Mouse (Mus musculus) neural tube, embryonic 14.5 days (tissue): ENCODE measurements at regions not wholly inside any gene's neighbourhood (a gene's known extent, or its start where the extent isn't known, plus 50 kb on each side); places are given as distances from the start of the nearest gene placed in this dataset.

Source experiments
- ATAC-seq: fragments of 200-750 bp; cut with Nextera tagmentation; 2 replicates; pipeline ENCODE4 v1.8.0; 2017; ENCODE audit warnings: low read depth, mild to moderate bottlenecking, moderate TSS enrichment, moderate library complexity
- H3K27ac ChIP-seq: fragments of 300-500 bp; sonication (generic); 2 replicates; pipeline ENCODE4 v1.5.1; 2014; ENCODE audit warnings: low read depth, mild to moderate bottlenecking, control low read depth, low read length, moderate library complexity, mixed read lengths
- H3K27me3 ChIP-seq: fragments of 300-500 bp; sonication (generic); 2 replicates; pipeline ENCODE4 v1.6.1; 2014; ENCODE audit warnings: low read length; ENCODE audit not compliant: control insufficient read depth, insufficient read depth
- H3K36me3 ChIP-seq: fragments of 300-500 bp; sonication (generic); 2 replicates; pipeline ENCODE4 v1.6.1; 2014; ENCODE audit warnings: low read length, mixed read lengths; ENCODE audit not compliant: control insufficient read depth, insufficient read depth
- H3K4me1 ChIP-seq: fragments of 300-500 bp; sonication (generic); 2 replicates; pipeline ENCODE4 v1.6.1; 2014; ENCODE audit warnings: low read length; ENCODE audit not compliant: control insufficient read depth, insufficient read depth
- H3K4me2 ChIP-seq: fragments of 300-500 bp; sonication (generic); 2 replicates; pipeline ENCODE4 v1.6.1; 2014; ENCODE audit warnings: mild to moderate bottlenecking, low read depth, low read length, control low read depth
- H3K4me3 ChIP-seq: fragments of 300-500 bp; sonication (generic); 2 replicates; pipeline ENCODE4 v1.5.1; 2014; ENCODE audit warnings: low read depth, low read length, control low read depth, mixed read lengths
- H3K9ac ChIP-seq: fragments of 300-500 bp; sonication (generic); replicated peaks from 2 replicates; pipeline ENCODE4 v1.6.1; 2014; ENCODE audit warnings: low read depth, mild to moderate bottlenecking, control low read depth, low read length, mixed read lengths
- H3K9me3 ChIP-seq: fragments of 300-500 bp; sonication (generic); 2 replicates; pipeline ENCODE4 v1.6.1; 2016; ENCODE audit warnings: low read length; ENCODE audit not compliant: control insufficient read depth
- WGBS: fragments of 180-500 bp; shearing (Covaris S2); extraction: QIAGEN DNeasy Blood & Tissue Kit; methylation state at CpG from one replicate; pipeline ENCODE4 v1.1.7; 2014; 5-methylcytosine and 5-hydroxymethylcytosine counted together

DNA sequence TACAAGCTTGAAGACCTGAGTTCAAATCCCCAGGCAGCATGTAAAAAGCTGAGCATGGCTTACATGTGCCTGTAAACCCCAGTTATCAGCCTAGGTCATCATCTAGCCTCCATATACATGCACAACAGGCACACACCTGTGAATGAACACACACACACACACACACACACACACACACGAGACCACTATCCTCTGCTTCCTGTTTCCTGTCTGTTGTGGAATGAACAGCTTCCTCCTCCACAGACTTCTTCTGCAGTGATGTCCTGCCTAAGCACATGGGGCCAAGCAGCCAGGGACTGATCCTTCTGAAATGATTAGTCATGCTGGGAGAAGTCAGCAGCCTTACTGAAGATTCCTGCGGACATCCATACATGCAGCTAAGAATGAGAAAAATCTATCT is 76.4 kb upstream of the Foxk1 start:
- Histone ChIP-seq H3K9ac (no peak overlapping the region), H3K36me3 (no peaks in the 10 kb centered on the region), H3K4me2 (no peak overlapping the region), H3K4me3 (no peak overlapping the region), H3K27me3 (no peaks in the 10 kb centered on the region), H3K27ac (no peak overlapping the region), H3K4me1 (no peaks in the 10 kb centered on the region), H3K9me3 (no peaks in the 10 kb centered on the region)
- no peak for ATAC-seq
- 81% methylated on average over 2 of the region's 2 CpGs for WGBS

DNA sequence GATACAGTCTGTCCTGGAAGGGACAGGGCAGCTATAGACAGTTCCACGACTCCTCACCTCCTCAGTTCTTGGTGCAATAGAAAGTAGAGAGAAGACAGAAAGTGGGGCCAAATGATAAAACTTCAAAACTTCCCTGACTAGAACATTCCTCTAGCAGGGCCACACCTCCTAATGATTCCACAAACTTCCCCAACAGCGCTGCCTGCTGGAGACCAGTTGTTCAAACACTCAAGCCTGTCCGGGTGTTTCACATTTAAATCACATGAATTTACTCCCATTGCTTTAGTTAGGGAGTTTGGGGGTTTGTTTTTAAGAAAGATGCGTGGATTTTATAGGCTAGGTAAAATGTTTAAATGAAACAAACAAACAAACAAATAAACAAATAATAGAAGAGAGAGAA is 75.7 kb upstream of the Foxk1 start:
- no peaks in the 10 kb centered on the region for H3K36me3 ChIP-seq
- 72% methylated on average over 4 of the region's 4 CpGs for WGBS
- no peaks in the 10 kb centered on the region for H3K9me3 ChIP-seq
- H3K4me3 ChIP-seq, result no peak overlapping the region
- no peaks in the 10 kb centered on the region for H3K27me3 ChIP-seq
- H3K4me1 ChIP-seq, result no peaks in the 10 kb centered on the region
- no peak overlapping the region for H3K4me2 ChIP-seq
- no peak overlapping the region for H3K27ac ChIP-seq
- no peak overlapping the region for H3K9ac ChIP-seq
- ATAC-seq, result no peak

DNA sequence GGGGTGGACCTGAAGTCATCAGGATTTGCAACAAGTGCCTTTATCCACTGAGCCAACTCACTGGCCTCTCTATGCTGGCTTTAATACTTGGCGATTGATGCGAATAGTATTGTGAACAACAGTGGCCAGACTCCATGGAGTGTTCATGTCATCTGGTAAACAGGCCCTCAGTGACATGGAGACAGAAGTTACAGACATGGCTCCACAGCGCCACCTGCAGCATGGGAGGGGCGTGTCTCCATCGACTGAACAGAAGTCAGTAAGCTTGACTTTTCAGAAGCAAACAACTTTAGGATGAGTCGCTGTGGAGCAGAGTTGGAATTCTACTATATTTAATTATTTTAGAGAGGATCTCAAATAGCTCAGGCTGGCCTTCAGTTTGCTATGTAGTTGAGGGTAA is 74.0 kb upstream of the Foxk1 start:
- no peaks in the 10 kb centered on the region for H3K36me3 ChIP-seq
- no peak overlapping the region for H3K4me2 ChIP-seq
- no peaks in the 10 kb centered on the region for H3K9me3 ChIP-seq
- H3K27me3 ChIP-seq, result no peaks in the 10 kb centered on the region
- H3K9ac ChIP-seq, result no peak overlapping the region
- 72% methylated on average over 6 of the region's 6 CpGs for WGBS
- H3K4me1 ChIP-seq, result no peaks in the 10 kb centered on the region
- H3K27ac ChIP-seq, result no peak overlapping the region
- no peak overlapping the region for H3K4me3 ChIP-seq
- no peak for ATAC-seq

DNA sequence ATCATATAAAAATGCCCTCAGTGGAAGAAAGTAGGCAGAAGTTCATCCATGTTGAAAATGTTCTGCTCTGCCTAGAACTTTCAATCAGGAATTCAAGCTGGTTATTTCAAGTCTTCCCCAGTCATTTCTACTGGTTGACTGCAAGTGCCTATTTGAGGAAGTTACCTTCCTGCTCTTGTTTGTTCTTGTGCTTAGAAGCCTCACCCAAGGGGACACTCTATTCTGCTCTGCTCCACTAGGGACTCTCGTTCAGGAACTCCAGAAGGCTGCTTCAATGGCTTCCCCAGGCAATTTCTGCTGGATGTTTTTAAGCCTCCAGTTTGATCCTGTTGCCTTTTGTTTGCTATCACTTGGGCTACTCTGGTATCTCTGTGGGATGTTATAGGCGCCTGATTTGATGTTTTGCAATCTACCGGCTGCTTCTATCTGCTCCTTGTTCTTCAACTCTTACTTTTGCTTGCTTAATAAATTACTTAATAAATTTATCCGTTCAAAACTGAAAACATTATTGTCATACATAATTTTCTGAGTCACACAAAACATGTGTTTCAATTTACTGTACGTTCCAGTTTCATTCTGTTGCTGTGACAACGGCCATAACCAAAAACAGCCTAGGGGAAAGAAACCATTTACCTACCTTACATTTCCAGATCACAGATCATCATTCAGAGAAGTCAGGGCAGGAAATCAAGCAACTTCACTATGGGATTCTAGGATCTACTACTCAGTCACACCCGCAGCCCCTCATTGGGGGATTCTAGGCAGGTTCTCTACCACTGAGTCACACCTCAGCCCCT is 71.4 kb upstream of the Foxk1 start:
- 87% methylated on average over 7 of the region's 7 CpGs for WGBS

DNA sequence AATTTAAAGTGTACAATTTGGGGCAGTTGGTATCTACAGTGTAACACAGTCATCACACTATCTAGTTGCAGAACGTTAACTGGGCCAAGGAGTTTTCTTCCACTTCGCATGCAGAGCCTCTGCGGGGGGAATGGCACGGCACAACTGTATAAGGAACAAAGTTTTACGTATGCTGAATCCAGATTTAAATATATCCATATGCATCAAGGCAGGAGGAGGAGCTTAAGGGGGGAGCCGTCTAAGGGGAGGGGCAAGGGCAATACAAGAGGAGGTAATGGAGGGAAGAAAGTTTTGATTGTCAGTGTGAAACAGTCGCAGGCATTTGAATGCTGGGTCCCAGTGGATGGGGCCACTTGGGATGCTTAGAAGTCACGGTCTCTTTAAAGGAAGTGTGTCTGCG is 68.6 kb upstream of the Foxk1 start:
- H3K9me3 ChIP-seq, result no peaks in the 10 kb centered on the region
- no peak overlapping the region for H3K27ac ChIP-seq
- no peaks in the 10 kb centered on the region for H3K36me3 ChIP-seq
- H3K4me3 ChIP-seq, result no peak overlapping the region
- H3K4me1 ChIP-seq, result no peaks in the 10 kb centered on the region
- WGBS, result 45% methylated on average over 9 of the region's 9 CpGs
- H3K27me3 ChIP-seq, result no peaks in the 10 kb centered on the region
- H3K4me2 ChIP-seq, result no peak overlapping the region
- no peak for ATAC-seq
- H3K9ac ChIP-seq, result no peak overlapping the region

More for the DNA sequence above, 71.4 kb upstream of the Foxk1 start:
- Histone ChIP-seq H3K9me3 (no peaks in the 10 kb centered on the region), H3K9ac (no peak overlapping the region), H3K36me3 (no peaks in the 10 kb centered on the region), H3K4me3 (no peak overlapping the region), H3K4me2 (no peak overlapping the region), H3K4me1 (no peaks in the 10 kb centered on the region), H3K27ac (no peak overlapping the region), H3K27me3 (no peaks in the 10 kb centered on the region)
- ATAC-seq, result no peak

- Histone ChIP-seq H3K27me3 (no peaks in the 10 kb centered on the region), H3K4me1 (no peaks in the 10 kb centered on the region), H3K36me3 (no peaks in the 10 kb centered on the region), H3K4me2 (no peak overlapping the region), H3K27ac (no peak overlapping the region), H3K9ac (no peak overlapping the region), H3K9me3 (no peaks in the 10 kb centered on the region), H3K4me3 (no peak overlapping the region)
- WGBS, result 81% methylated on average over 6 of the region's 6 CpGs
- ATAC-seq, result no peak
Measured at GRCm38 (mm10) chr5:142337436-142337835, 63.9 kb upstream of the Foxk1 start.

GRCm38 (mm10) chr5:142338051-142338450 is 63.2 kb upstream of the Foxk1 start:
- Histone ChIP-seq H3K9me3 (no peaks in the 10 kb centered on the region), H3K27me3 (no peaks in the 10 kb centered on the region), H3K4me1 (no peaks in the 10 kb centered on the region), H3K27ac (no peak overlapping the region), H3K4me3 (no peak overlapping the region), H3K36me3 (no peaks in the 10 kb centered on the region), H3K9ac (no peak overlapping the region), H3K4me2 (no peak overlapping the region)
- ATAC-seq, result no peak
- 76% methylated on average over 11 of the region's 11 CpGs for WGBS

DNA sequence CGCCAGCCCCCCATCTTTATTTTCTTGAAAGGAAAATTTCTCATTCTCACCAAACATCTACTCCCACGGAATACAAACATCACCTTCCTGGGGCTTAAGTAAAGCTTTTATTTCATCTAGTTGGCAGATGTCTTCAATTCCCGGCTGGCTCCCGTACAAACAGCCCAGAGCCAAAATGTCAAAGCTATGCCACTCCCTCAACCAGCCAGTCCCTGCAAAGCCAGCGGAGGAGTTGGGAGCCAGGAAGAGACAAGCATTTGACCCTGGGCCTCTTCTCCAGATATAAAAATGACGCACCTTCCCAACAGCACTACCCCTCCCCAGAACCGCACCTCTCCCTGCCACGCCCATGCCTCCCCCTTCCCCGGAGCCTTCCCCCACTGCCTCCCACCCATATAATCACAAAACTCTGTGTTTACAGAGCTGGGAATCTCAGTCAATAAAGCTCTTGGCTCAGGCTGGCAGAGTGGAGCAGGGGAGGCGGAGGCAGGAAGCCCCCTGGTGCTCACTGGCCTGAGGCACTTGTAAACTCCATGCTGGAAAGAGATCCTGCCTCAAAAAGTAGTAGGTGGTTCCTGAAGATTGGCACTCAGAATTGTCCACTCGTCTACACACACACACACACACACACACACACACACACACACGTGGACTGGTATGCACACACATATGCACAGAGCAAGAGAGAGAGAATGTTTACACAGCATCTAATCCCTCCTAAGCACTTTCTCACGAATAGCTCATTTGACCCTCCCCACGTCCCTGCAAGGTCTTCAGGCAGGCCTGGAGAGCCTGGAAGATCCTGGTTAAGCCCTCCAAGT is 60.9 kb upstream of the Foxk1 start:
- Histone ChIP-seq H3K27ac (no peak overlapping the region), H3K4me1 (no peaks in the 10 kb centered on the region), H3K4me2 (no peak overlapping the region), H3K9me3 (no peaks in the 10 kb centered on the region), H3K9ac (no peak overlapping the region), H3K4me3 (no peak overlapping the region), H3K27me3 (no peaks in the 10 kb centered on the region), H3K36me3 (no peaks in the 10 kb centered on the region)
- no peak for ATAC-seq
- 70% methylated on average over 14 of the region's 14 CpGs for WGBS

DNA sequence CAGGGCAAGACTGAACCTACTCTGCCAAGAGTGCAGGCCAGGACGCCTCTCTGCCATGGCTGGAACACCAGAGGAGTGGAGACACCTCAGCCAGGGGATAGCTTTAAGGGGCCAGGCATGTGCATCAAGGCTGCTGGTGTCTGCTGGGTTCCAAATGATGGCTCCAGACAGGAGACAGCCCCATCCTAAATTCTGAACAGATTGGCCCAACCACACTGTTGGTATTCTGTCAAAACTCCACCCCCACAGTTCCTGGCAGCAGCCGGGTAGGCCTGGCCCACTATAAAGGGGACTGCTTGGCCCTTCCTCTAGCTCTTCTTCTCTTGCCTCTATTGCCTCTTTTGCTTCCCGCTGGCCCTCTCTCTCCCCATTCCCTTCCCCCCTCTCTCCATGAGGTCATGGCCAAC is 60.3 kb upstream of the Foxk1 start:
- no peak for ATAC-seq
- WGBS, result 79% methylated on average over 3 of the region's 3 CpGs

More for the DNA sequence above, 60.3 kb upstream of the Foxk1 start:
- H3K4me2 ChIP-seq, result no peak overlapping the region
- H3K4me1 ChIP-seq, result no peaks in the 10 kb centered on the region
- H3K27ac ChIP-seq, result no peak overlapping the region
- H3K9ac ChIP-seq, result no peak overlapping the region
- H3K36me3 ChIP-seq, result no peaks in the 10 kb centered on the region
- H3K4me3 ChIP-seq, result no peak overlapping the region
- H3K9me3 ChIP-seq, result no peaks in the 10 kb centered on the region
- no peaks in the 10 kb centered on the region for H3K27me3 ChIP-seq
